Mouse (Mus musculus) layer of hippocampus, adult 11-12 months (tissue): Measurements from ENCODE around the gene Baat.
"Not testable (repeated sequence)": the region's sequence is repeated elsewhere in the genome, so short reads cannot be mapped to it uniquely, and the experiment has no call there.

ENCODE experiments used
- DNase-seq: peaks from one replicate; pipeline ENCODE4 v3.0.0; 2022; ENCODE audit warnings: low spot score

Gene Baat

GRCm38 (mm10) chr4:49485442-49485841, 20.9 kb downstream of the Baat start:
- no peak for DNase-seq

- DNase-seq, result no peak
Observed at GRCm38 (mm10) chr4:49480896-49481295, 25.5 kb downstream of the Baat start.

- no peak for DNase-seq
Observed at GRCm38 (mm10) chr4:49480104-49480760, 26.1 kb downstream of the Baat start.

GRCm38 (mm10) chr4:49479035-49479434, 27.3 kb downstream of the Baat start:
- not testable (repeated sequence) for DNase-seq

GRCm38 (mm10) chr4:49478118-49478877, 28.1 kb downstream of the Baat start:
- no peak for DNase-seq

GRCm38 (mm10) chr4:49474583-49474982, 31.8 kb downstream of the Baat start:
- no peak for DNase-seq

- no peak for DNase-seq
Observed at GRCm38 (mm10) chr4:49473435-49474100, 32.8 kb downstream of the Baat start, which contains the start of gene Acnat1. TSS of gene Acnat1 (minus strand) at chr4:49473912.

GRCm38 (mm10) chr4:49469435-49470151, 36.8 kb downstream of the Baat start:
- DNase-seq, result no peak

GRCm38 (mm10) chr4:49467360-49467759, 39.0 kb downstream of the Baat start:
- DNase-seq, result no peak

GRCm38 (mm10) chr4:49456171-49456570, 50.2 kb downstream of the Baat start:
- no peak for DNase-seq

GRCm38 (mm10) chr4:49451848-49452551, 54.4 kb downstream of the Baat start:
- no peak for DNase-seq

GRCm38 (mm10) chr4:49451133-49451847, 55.1 kb downstream of the Baat start:
- DNase-seq, result not testable (repeated sequence)
